ENCODE assay signal across 12 mouse cellular contexts in genomic region chr6:42197710-42198109, GRCm38 (mm10). TPM values are rescaled to one million over a fixed set of nuclear protein-coding genes. Genes with fewer than 3 reads are reported as not detected.
DNase-seq lines count a peak whose midpoint lies in the region; ATAC-seq and TF ChIP-seq lines count a peak whose summit lies in the region.
"Had no signal": no experiment of that assay in that cellular context is flagged by ENCODE, and none has a peak within 500 bp of the region (broad histone marks: within the 10 kb centered on the region; RNA-seq: fewer than 3 reads in every experiment).

No protein-coding gene starts in this region.

- no peak for TF ChIP-seq EP300 in heart, postnatal 0 days (IDR thresholded peaks at IDR 0.05; ENCODE audit: low read depth)
- no peak for TF ChIP-seq EP300 in lung, postnatal 0 days (IDR thresholded peaks at IDR 0.05)

- DNase-seq in heart, postnatal 0 days (ENCODE audit: low spot score): no peak
- no peak for DNase-seq in heart, adult 11 months
- DNase-seq in lung, postnatal 0 days (ENCODE audit: low spot score): peak; percentile 64
- DNase-seq in lung, postnatal 14 days: no peak
- DNase-seq in Muller cell, postnatal 12 days (ENCODE audit: inconsistent ontology term): peak; percentile 12
- peak; percentile 43 for DNase-seq in layer of hippocampus, adult 9-11 months
- no peak for DNase-seq in gastrocnemius, postnatal 4 days (ENCODE audit: low spot score in 2 of 2)
- no peak for DNase-seq in adrenal gland, postnatal 10 days
- DNase-seq: thymus, postnatal 36 days had no signal

- no peaks in the 10 kb centered on the region for H3K4me1 ChIP-seq in heart, postnatal 0 days (ENCODE audit: control insufficient read depth, insufficient read depth)
- no peaks in the 10 kb centered on the region for H3K4me1 ChIP-seq in lung, postnatal 0 days (ENCODE audit: insufficient read depth, low read depth, low read length)
- H3K4me1 ChIP-seq: heart, embryonic 15.5 days; liver, embryonic 12.5 days; neural tube, embryonic 13.5 days had no signal

- no peak for ATAC-seq in heart, postnatal 0 days (ENCODE audit: insufficient read depth, low read depth)
- ATAC-seq in lung, postnatal 0 days: no peak
- ATAC-seq: liver, embryonic 12.5 days had no signal

- H3K9me3 ChIP-seq in heart, postnatal 0 days (replicated peaks; ENCODE audit: control insufficient read depth, low read length): no peaks in the 10 kb centered on the region
- H3K9me3 ChIP-seq in lung, postnatal 0 days (ENCODE audit: low read length): no peaks in the 10 kb centered on the region
- H3K9me3 ChIP-seq: heart, embryonic 15.5 days; liver, embryonic 12.5 days; neural tube, embryonic 13.5 days had no signal

- H3K4me2 ChIP-seq in heart, postnatal 0 days (ENCODE audit: low read depth, low read length): no peak overlapping the region
- H3K4me2 ChIP-seq in lung, postnatal 0 days (replicated peaks; ENCODE audit: low read depth, low read length): no peak overlapping the region
- H3K4me2 ChIP-seq: heart, embryonic 15.5 days; liver, embryonic 12.5 days; neural tube, embryonic 13.5 days had no signal

- H3K9ac ChIP-seq in heart, postnatal 0 days (replicated peaks; ENCODE audit: low read depth, low read length): no peak overlapping the region
- no peak overlapping the region for H3K9ac ChIP-seq in lung, postnatal 0 days (replicated peaks; ENCODE audit: low read depth)
- H3K9ac ChIP-seq: heart, embryonic 15.5 days; liver, embryonic 12.5 days; neural tube, embryonic 13.5 days had no signal

- H3K4me3 ChIP-seq in heart, postnatal 0 days (ENCODE audit: low read depth, low read length): no peak overlapping the region
- H3K4me3 ChIP-seq in lung, postnatal 0 days (ENCODE audit: low read depth, low read length): no peak overlapping the region
- H3K4me3 ChIP-seq: heart, embryonic 15.5 days; liver, embryonic 12.5 days; neural tube, embryonic 13.5 days had no signal

- no peaks in the 10 kb centered on the region for H3K27me3 ChIP-seq in heart, postnatal 0 days (ENCODE audit: control insufficient read depth, insufficient read depth, low read length)
- no peaks in the 10 kb centered on the region for H3K27me3 ChIP-seq in lung, postnatal 0 days (replicated peaks; ENCODE audit: insufficient read depth, low read length)
- H3K27me3 ChIP-seq: heart, embryonic 15.5 days; liver, embryonic 12.5 days; neural tube, embryonic 13.5 days had no signal

- WGBS in heart, postnatal 0 days: 22% methylated on average over 3 of the region's 3 CpGs
- WGBS in lung, postnatal 0 days: 16% methylated on average over 3 of the region's 3 CpGs

- no peak overlapping the region for H3K27ac ChIP-seq in heart, postnatal 0 days (ENCODE audit: low read depth)
- no peak overlapping the region for H3K27ac ChIP-seq in lung, postnatal 0 days (ENCODE audit: low read length)
- H3K27ac ChIP-seq: heart, embryonic 15.5 days; liver, embryonic 12.5 days; neural tube, embryonic 13.5 days had no signal

- TF ChIP-seq CTCF in heart, postnatal 0 days (IDR thresholded peaks at IDR 0.05; ENCODE audit: low read depth): 0 out of 2 replicates have a peak, but pooled peaks have one; percentile 1
- TF ChIP-seq CTCF in lung, postnatal 0 days (IDR thresholded peaks at IDR 0.05): peak; percentile 51

- no peaks in the 10 kb centered on the region for H3K36me3 ChIP-seq in heart, postnatal 0 days (replicated peaks; ENCODE audit: control insufficient read depth, insufficient read depth, low read length)
- H3K36me3 ChIP-seq in lung, postnatal 0 days (ENCODE audit: insufficient read depth, low read length): no peaks in the 10 kb centered on the region
- H3K36me3 ChIP-seq: heart, embryonic 15.5 days; liver, embryonic 12.5 days; neural tube, embryonic 13.5 days had no signal

RNA-seq across cellular contexts. Expression of gene Tas2r144, which starts 17.4 kb away (rescaled TPM):
- total RNA-seq in heart, postnatal 0 days (2014; rRNA removed; ENCODE audit: low replicate concordance): not detected in 2 replicates
- polyA plus RNA-seq in heart, postnatal 0 days (2015; fragmentation: Nextera tagmentation; extraction: Ambion mirVana): not detected in 2 replicates
- not detected in 2 replicates for polyA plus RNA-seq in lung, postnatal 0 days (2015; fragmentation: Nextera tagmentation; extraction: Ambion mirVana)
- not detected for total RNA-seq in gastrocnemius, postnatal 4 days (2021)
- not detected for total RNA-seq in adrenal gland, postnatal 10 days (2021)
- polyA plus RNA-seq: heart, embryonic 15.5 days; liver, embryonic 12.5 days; neural tube, embryonic 13.5 days had no signal

RNA-seq across cellular contexts. Expression of gene Gstk1, which starts 48.0 kb away (rescaled TPM):
- 27.8 and 32.4 TPM in 2 replicates for total RNA-seq in heart, postnatal 0 days (2014; rRNA removed; ENCODE audit: low replicate concordance)
- 23.6 and 25.4 TPM in 2 replicates for polyA plus RNA-seq in heart, postnatal 0 days (2015; fragmentation: Nextera tagmentation; extraction: Ambion mirVana)
- polyA plus RNA-seq in lung, postnatal 0 days (2015; fragmentation: Nextera tagmentation; extraction: Ambion mirVana): 94.8 and 105 TPM in 2 replicates
- 1 to 10 TPM; 6.5 to 7.5 TPM for total RNA-seq in gastrocnemius, postnatal 4 days (2021)
- total RNA-seq in adrenal gland, postnatal 10 days (2021): 10 to 100 TPM; 77.8 TPM

RNA-seq across cellular contexts. Expression of gene Tas2r139, which starts 57.0 kb away (rescaled TPM):
- not detected in 2 replicates for total RNA-seq in heart, postnatal 0 days (2014; rRNA removed; ENCODE audit: low replicate concordance)
- polyA plus RNA-seq in heart, postnatal 0 days (2015; fragmentation: Nextera tagmentation; extraction: Ambion mirVana): not detected in 2 replicates
- polyA plus RNA-seq in lung, postnatal 0 days (2015; fragmentation: Nextera tagmentation; extraction: Ambion mirVana): not detected in 2 replicates
- total RNA-seq in gastrocnemius, postnatal 4 days (2021): not detected
- not detected for total RNA-seq in adrenal gland, postnatal 10 days (2021)
- polyA plus RNA-seq: heart, embryonic 15.5 days; liver, embryonic 12.5 days; neural tube, embryonic 13.5 days had no signal

Comparison
In these comparisons a context has a peak if more than half of its experiments do, and no peak if none do; other contexts are left out.
1. DNase-seq: peak in lung, postnatal 0 days (single experiment), Muller cell, postnatal 12 days (single experiment) and layer of hippocampus, adult 9-11 months (single experiment); none in heart, postnatal 0 days (single experiment), heart, adult 11 months (single experiment), lung, postnatal 14 days (single experiment), gastrocnemius, postnatal 4 days (0 of 2) and adrenal gland, postnatal 10 days (single experiment).